Mouse (Mus musculus): ENCODE measurements around the gene Pacrg.

Pacrg gene

GRCm38 (mm10) chr17:10840148-10840707 is at the start of gene Pacrg, which contains the start of gene Prkn:
Pacrg (minus strand) TSS chr17:10840311.
Prkn (plus strand) TSS chr17:10840384.
- DNase-seq, result peak; percentile 98

- DNase-seq, result no peak
These were observed 47.8 kb upstream of the Pacrg start for GRCm38 (mm10) chr17:10887924-10888323.

- no peak for DNase-seq
These were observed 42.1 kb upstream of the Pacrg start for GRCm38 (mm10) chr17:10882260-10882659.

GRCm38 (mm10) chr17:10878986-10879385 is 38.9 kb upstream of the Pacrg start:
- DNase-seq, result no peak

- DNase-seq, result no peak
These were observed 34.4 kb upstream of the Pacrg start for GRCm38 (mm10) chr17:10874208-10875187.

GRCm38 (mm10) chr17:10854207-10854606 is 14.1 kb upstream of the Pacrg start:
- peak; percentile 58 to 71 for DNase-seq

GRCm38 (mm10) chr17:10840731-10841201 is 655 bp upstream of the Pacrg start:
- peak; percentile 75 to 77 for DNase-seq

GRCm38 (mm10) chr17:10818971-10819370 is 21.1 kb downstream of the Pacrg start:
- DNase-seq, result no peak

GRCm38 (mm10) chr17:10808571-10808970 is 31.5 kb downstream of the Pacrg start:
- peak; percentile 20 to 46 for DNase-seq

- peak; percentile 71 to 78 for DNase-seq
These were observed 32.7 kb downstream of the Pacrg start for GRCm38 (mm10) chr17:10807261-10807998.

- DNase-seq, result peak; percentile 66 to 71
These were observed 33.4 kb downstream of the Pacrg start for GRCm38 (mm10) chr17:10806692-10807091.

GRCm38 (mm10) chr17:10791661-10792060 is 48.5 kb downstream of the Pacrg start:
- DNase-seq, result peak in 1 of 2 experiments; percentile 32

- no peak for DNase-seq
These were observed 55.6 kb downstream of the Pacrg start for GRCm38 (mm10) chr17:10784401-10784920.

GRCm38 (mm10) chr17:10776503-10776902 is 63.6 kb downstream of the Pacrg start:
- no peak for DNase-seq

GRCm38 (mm10) chr17:10774468-10774867 is 65.6 kb downstream of the Pacrg start:
- no peak for DNase-seq

GRCm38 (mm10) chr17:10772207-10772606 is 67.9 kb downstream of the Pacrg start:
- no peak for DNase-seq

- DNase-seq, result peak in 1 of 2 experiments; percentile 24
These were observed 70.2 kb downstream of the Pacrg start for GRCm38 (mm10) chr17:10769873-10770272.

GRCm38 (mm10) chr17:10766735-10767406 is 73.2 kb downstream of the Pacrg start:
- DNase-seq, result no peak

GRCm38 (mm10) chr17:10764343-10764742 is 75.8 kb downstream of the Pacrg start:
- no peak for DNase-seq

- no peak for DNase-seq
These were observed 82.7 kb downstream of the Pacrg start for GRCm38 (mm10) chr17:10757455-10757854.

- DNase-seq, result peak; percentile 74 to 80
These were observed 95.2 kb downstream of the Pacrg start for GRCm38 (mm10) chr17:10744709-10745461.
